Mouse (Mus musculus) right cerebral cortex, postnatal 14 days (tissue): ENCODE data around the gene Spata7.
"Not testable (repeated sequence)": the region's sequence is repeated elsewhere in the genome, so short reads cannot be mapped to it uniquely, and the experiment has no call there.

Source experiments
- DNase-seq: peaks from one replicate; pipeline ENCODE4 v3.0.0; 2022

Gene Spata7

GRCm38 (mm10) chr12:98627392-98628259 is at the start of gene Spata7:
Spata7 (plus strand) TSS chr12:98628157.
- DNase-seq = peak; percentile 82

GRCm38 (mm10) chr12:98585302-98585701 is 42.7 kb upstream of the Spata7 start:
- no peak for DNase-seq

- no peak for DNase-seq
Observed at GRCm38 (mm10) chr12:98588573-98588972, 39.4 kb upstream of the Spata7 start.

GRCm38 (mm10) chr12:98591016-98591415 is 36.9 kb upstream of the Spata7 start:
- DNase-seq = no peak

- no peak for DNase-seq
Observed at GRCm38 (mm10) chr12:98600861-98601260, 27.1 kb upstream of the Spata7 start.

- DNase-seq = no peak
Observed at GRCm38 (mm10) chr12:98602114-98602513, 25.8 kb upstream of the Spata7 start.

GRCm38 (mm10) chr12:98605264-98605663 is 22.7 kb upstream of the Spata7 start:
- DNase-seq = no peak

GRCm38 (mm10) chr12:98606595-98607290 is 21.2 kb upstream of the Spata7 start:
- no peak for DNase-seq

- DNase-seq = no peak
Observed at GRCm38 (mm10) chr12:98610341-98610740, 17.6 kb upstream of the Spata7 start.

- no peak for DNase-seq
Observed at GRCm38 (mm10) chr12:98614910-98615508, 12.9 kb upstream of the Spata7 start.

- no peak for DNase-seq
Observed at GRCm38 (mm10) chr12:98615746-98616145, 12.2 kb upstream of the Spata7 start.

GRCm38 (mm10) chr12:98619496-98619895 is 8.5 kb upstream of the Spata7 start:
- DNase-seq = no peak

GRCm38 (mm10) chr12:98620922-98621321 is 7.0 kb upstream of the Spata7 start:
- DNase-seq = not testable (repeated sequence)

GRCm38 (mm10) chr12:98623266-98623665 is 4.7 kb upstream of the Spata7 start:
- not testable (repeated sequence) for DNase-seq

GRCm38 (mm10) chr12:98628260-98628970 is 458 bp downstream of the Spata7 start:
- no peak for DNase-seq

GRCm38 (mm10) chr12:98644852-98645251 is 16.9 kb downstream of the Spata7 start:
- no peak for DNase-seq

GRCm38 (mm10) chr12:98656873-98657272 is 28.9 kb downstream of the Spata7 start:
- DNase-seq = no peak

GRCm38 (mm10) chr12:98662617-98663016 is 34.7 kb downstream of the Spata7 start:
- DNase-seq = no peak

GRCm38 (mm10) chr12:98668132-98668814 is 40.3 kb downstream of the Spata7 start:
- DNase-seq = peak; percentile 65

GRCm38 (mm10) chr12:98669086-98669485 is 41.1 kb downstream of the Spata7 start:
- DNase-seq = no peak

- DNase-seq = no peak
Observed at GRCm38 (mm10) chr12:98669864-98670263, 41.9 kb downstream of the Spata7 start.

- DNase-seq = no peak
Observed at GRCm38 (mm10) chr12:98670429-98670828, 42.5 kb downstream of the Spata7 start.
